Mouse (Mus musculus): ENCODE data around the gene Etl4.

DNA sequence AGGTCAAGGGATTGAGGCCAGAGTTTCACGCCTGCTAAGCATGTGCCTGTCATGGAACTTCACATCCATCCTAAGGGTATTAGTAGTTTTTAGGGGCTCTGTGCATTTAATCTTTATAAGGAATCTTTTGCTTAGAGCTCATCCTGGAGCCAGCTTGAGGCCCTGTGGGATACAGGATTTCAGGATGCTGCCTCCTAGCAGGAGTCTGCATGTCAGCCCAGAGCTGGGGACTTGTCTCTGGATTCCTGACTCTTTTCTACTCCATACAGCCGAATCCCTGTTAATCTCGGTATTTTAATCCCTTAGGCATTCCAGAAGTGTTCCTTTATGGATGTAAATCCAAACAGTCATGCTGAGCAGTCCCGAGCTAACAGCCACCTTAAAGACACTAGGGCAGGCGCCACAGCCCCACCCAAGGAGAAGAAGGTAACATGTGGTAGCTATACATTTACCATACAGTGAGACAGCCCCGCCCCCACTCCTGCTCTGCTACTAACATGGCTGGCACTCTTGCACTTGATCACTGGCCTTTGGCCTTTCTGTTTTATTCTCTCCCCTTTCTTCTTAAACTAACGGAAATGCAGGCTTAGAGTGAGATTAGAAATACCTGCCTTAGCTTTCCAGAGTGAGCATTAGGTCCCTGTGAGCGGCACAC is 891.8 kb downstream of the Etl4 start:
- TF ChIP-seq POLR2A (IDR thresholded peaks at IDR 0.05; ENCODE audit: borderline replicate concordance, extremely low read depth, low read depth, low read length) (no peak), CTCF (IDR thresholded peaks at IDR 0.05; ENCODE audit: insufficient read depth, low read length) (no peak)

Measured in lung, adult 2 months (tissue).